Mouse (Mus musculus) ES-E14 (cell line): Measurements from ENCODE around the gene Cpt1a. TPM values are rescaled to one million over a fixed set of nuclear protein-coding genes. Genes with fewer than 3 reads are reported as not detected.

ENCODE experiments used
- DNase-seq: peaks from one replicate; pipeline ENCODE4 v3.0.0-alpha.2; 2013; ENCODE audit warnings: low read depth, low spot score
- H3K27ac ChIP-seq: 2 replicates; pipeline ENCODE4 v1.5.1; 2012; ENCODE audit warnings: low read depth, mild to moderate bottlenecking, low read length, moderate library complexity, mixed read lengths; ENCODE audit not compliant: poor library complexity, insufficient read depth, severe bottlenecking
- H3K36me3 ChIP-seq: 2 replicates; pipeline ENCODE4 v1.6.1; 2012; ENCODE audit warnings: mild to moderate bottlenecking, low read length, moderate library complexity, mixed read lengths; ENCODE audit not compliant: control insufficient read depth, poor library complexity, insufficient read depth, severe bottlenecking
- H3K4me1 ChIP-seq, 2 experiments: fragments of 150-350 bp in 1 of 2; sonication (generic) in 1 of 2; 2 replicates each; pipeline ENCODE4 v1.6.1; 2012; ENCODE audit warnings: low read length in 2 of 2, mild to moderate bottlenecking in 1 of 2, mixed read lengths in 1 of 2; ENCODE audit not compliant: control insufficient read depth in 2 of 2, insufficient read depth in 2 of 2, poor library complexity in 1 of 2
- H3K4me3 ChIP-seq, 2 experiments: fragments of 150-350 bp in 1 of 2; sonication (generic) in 1 of 2; 2 replicates each; pipeline ENCODE4 v1.5.1; 2012; ENCODE audit warnings: low read length in 2 of 2, low read depth in 1 of 2, mild to moderate bottlenecking in 1 of 2, mixed read lengths in 1 of 2; ENCODE audit not compliant: insufficient read depth in 1 of 2, poor library complexity in 1 of 2, severe bottlenecking in 1 of 2
- H3K9ac ChIP-seq: 2 replicates; pipeline ENCODE4 v1.6.1; 2012; ENCODE audit warnings: low read depth, mild to moderate bottlenecking, low read length, mixed read lengths; ENCODE audit not compliant: poor library complexity, insufficient read depth, severe bottlenecking
- H3K9me3 ChIP-seq: fragments of 150-350 bp; sonication (generic); 2 replicates; pipeline ENCODE4 v1.6.1; 2012; ENCODE audit warnings: low read depth, mild to moderate bottlenecking, low read length; ENCODE audit not compliant: control insufficient read depth, insufficient read depth
- CHD2 ChIP-seq: IDR thresholded peaks from 2 replicates; pipeline ENCODE4 v1.6.1; 2014; ENCODE audit warnings: mild to moderate bottlenecking, low read depth, low read length, inconsistent platforms
- HCFC1 ChIP-seq: IDR thresholded peaks from 2 replicates; pipeline ENCODE4 v1.6.1; 2012; ENCODE audit warnings: low read length, inconsistent platforms, borderline replicate concordance; ENCODE audit not compliant: insufficient read depth
- MAFK ChIP-seq: IDR thresholded peaks from 2 replicates; pipeline ENCODE4 v1.6.1; 2014; ENCODE audit warnings: mild to moderate bottlenecking, low read depth, low read length, inconsistent platforms; ENCODE audit not compliant: insufficient read depth
- ZC3H11A ChIP-seq: IDR thresholded peaks from 2 replicates; pipeline ENCODE4 v1.6.1; 2012; ENCODE audit warnings: low read depth, mild to moderate bottlenecking, inconsistent platforms, low read length, borderline replicate concordance
- ZNF384 ChIP-seq: IDR thresholded peaks from 2 replicates; pipeline ENCODE4 v1.6.1; 2012; ENCODE audit warnings: low read depth, low read length, inconsistent platforms
- in situ Hi-C, 2 experiments: fragments of 600-800 bp; cut with MboI; formaldehyde crosslinking; loops; one replicate each; pipeline ENCODE4 v1.15.1; 2025; ENCODE audit warnings: low sequenced_read_pairs in 2 of 2, inconsistent platforms in 1 of 2; ENCODE audit not compliant: unreplicated experiment in 2 of 2
- total RNA-seq: library from RNA; depleted of rRNA; stranded (reverse); fragments of 300-350 nt; gene quantifications from 2 replicates; pipeline ENCODE4 v1.2.3, GENCODE M21; 2012

The Cpt1a gene
- total RNA-seq, 1 experiment: 15.7 TPM

DNA sequence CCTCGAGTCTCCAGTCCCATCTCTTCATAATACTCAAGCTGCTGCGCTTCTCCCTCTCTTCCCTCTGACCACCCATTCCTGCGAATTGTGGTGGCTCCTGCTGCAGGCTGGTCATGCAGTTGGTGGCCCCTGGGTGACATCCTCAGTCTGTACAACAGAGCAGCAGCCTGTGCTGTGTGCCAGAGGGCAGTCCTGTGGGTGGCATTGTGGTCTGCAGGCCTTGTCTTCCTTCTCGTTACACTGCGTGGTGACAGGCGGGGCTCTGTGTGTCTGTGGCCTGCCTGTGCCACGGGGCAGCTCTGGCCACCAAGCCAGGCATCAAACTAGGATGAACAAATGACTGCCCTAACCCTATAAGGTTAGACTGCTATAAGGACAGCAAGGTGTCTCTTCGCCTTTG is 17.1 kb downstream of the Cpt1a start:
- Histone ChIP-seq H3K4me3 (no peak overlapping the region), H3K9ac (no peak overlapping the region), H3K4me1 (no peaks in the 10 kb centered on the region), H3K9me3 (no peaks in the 10 kb centered on the region), H3K36me3 (no peaks in the 10 kb centered on the region), H3K27ac (no peak overlapping the region)
- in situ Hi-C loops: no loop called here
- no peak for DNase-seq
- TF ChIP-seq CHD2: no peak
- no peak for TF ChIP-seq ZC3H11A
- no peak for TF ChIP-seq MAFK
- TF ChIP-seq HCFC1: no peak
- TF ChIP-seq ZNF384: no peak

- H3K27ac ChIP-seq: no peak overlapping the region
- H3K9me3 ChIP-seq: no peaks in the 10 kb centered on the region
- no peak overlapping the region for H3K4me3 ChIP-seq
- no peak overlapping the region for H3K9ac ChIP-seq
- H3K4me1 ChIP-seq: no peaks in the 10 kb centered on the region
- TF ChIP-seq HCFC1 (no peak), MAFK (no peak), CHD2 (no peak), ZNF384 (no peak), ZC3H11A (no peak)
- no peak for DNase-seq
- no peaks in the 10 kb centered on the region for H3K36me3 ChIP-seq
- in situ Hi-C loops: no loop called here
These were observed 18.9 kb downstream of the Cpt1a start for GRCm38 (mm10) chr19:3341021-3341420.

- Histone ChIP-seq H3K9ac (no peak overlapping the region), H3K9me3 (no peaks in the 10 kb centered on the region), H3K27ac (no peak overlapping the region), H3K4me1 (no peaks in the 10 kb centered on the region), H3K4me3 (no peak overlapping the region), H3K36me3 (no peaks in the 10 kb centered on the region)
- in situ Hi-C loops: no loop called here
- no peak for DNase-seq
- TF ChIP-seq MAFK (no peak), HCFC1 (no peak)
These were observed 21.8 kb downstream of the Cpt1a start for GRCm38 (mm10) chr19:3343929-3344328.

DNA sequence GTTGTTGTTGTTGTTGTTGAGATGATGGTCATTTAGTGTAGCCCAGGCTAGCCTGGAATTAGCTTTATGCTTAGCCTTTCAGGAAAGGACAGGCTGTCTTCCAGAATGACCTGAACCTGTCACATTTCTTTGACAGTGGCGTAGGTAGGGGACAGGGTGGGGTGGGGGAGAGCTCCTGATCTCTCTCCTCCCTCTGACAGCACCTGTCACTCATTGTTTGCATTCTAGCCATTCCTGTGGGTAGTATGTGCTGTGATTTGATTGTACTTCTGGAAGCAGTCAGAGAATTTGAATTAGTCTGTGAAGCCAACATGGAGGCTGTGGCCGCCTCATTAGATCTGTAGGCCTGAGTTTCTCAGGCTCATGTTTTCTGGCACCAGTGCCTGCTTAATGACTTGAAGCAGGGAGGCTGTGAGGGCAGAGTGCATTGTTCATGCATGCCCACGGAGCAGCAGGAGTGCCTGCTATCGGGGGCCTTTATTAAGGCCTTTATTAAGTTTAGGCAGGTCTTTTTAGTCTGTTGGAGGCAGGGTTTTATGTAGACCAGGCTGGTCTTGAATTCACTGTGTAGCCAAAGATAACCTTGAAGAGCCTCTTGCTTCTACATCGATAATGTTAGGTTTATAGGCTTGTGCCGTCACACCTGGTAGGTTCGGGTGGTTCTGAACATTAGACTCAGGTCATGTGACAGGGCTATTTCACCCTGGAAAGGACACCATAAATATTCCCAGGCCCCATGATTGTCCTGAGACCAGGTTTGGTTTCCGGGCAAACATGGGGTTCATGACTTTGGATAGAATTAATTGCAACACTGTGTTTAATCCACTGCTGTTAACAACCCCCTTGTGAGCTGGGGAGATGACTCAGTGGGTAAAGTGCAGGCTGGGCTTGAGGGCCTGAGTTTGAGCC is 22.8 kb downstream of the Cpt1a start:
- H3K9me3 ChIP-seq: no peaks in the 10 kb centered on the region
- H3K4me1 ChIP-seq: no peaks in the 10 kb centered on the region
- in situ Hi-C loops: no loop called here
- H3K36me3 ChIP-seq: peaks cover 3% of the 10 kb centered on the region; the same call in 1 of the 2 replicates
- no peak overlapping the region for H3K27ac ChIP-seq
- H3K9ac ChIP-seq: no peak overlapping the region
- H3K4me3 ChIP-seq: no peak overlapping the region
- no peak for DNase-seq
- TF ChIP-seq HCFC1 (no peak), ZC3H11A (no peak), CHD2 (no peak), MAFK (no peak), ZNF384 (no peak)
